Mouse (Mus musculus) liver, adult 2 months (tissue): Measurements from ENCODE around the gene Mrps5.

Experiments
- CTCF ChIP-seq: fragments of 200-500 bp; IDR thresholded peaks from 2 replicates; pipeline ENCODE4 v1.5.1; 2011; ENCODE audit warnings: low read depth, low read length, control low read depth
- POLR2A ChIP-seq: fragments of 200-500 bp; IDR thresholded peaks from 2 replicates; pipeline ENCODE4 v1.6.1; 2011; ENCODE audit warnings: low read length, control low read depth; ENCODE audit not compliant: insufficient read depth; ENCODE audit errors: extremely low read depth

- no peak for TF ChIP-seq POLR2A
- no peak for TF ChIP-seq CTCF
Observed at GRCm38 (mm10) chr2:127643728-127644704, 57.0 kb downstream of the Mrps5 start.
